In genomic region chr2:172345258-172345738, GRCm38 (mm10) we compare ENCODE assay signal across 8 mouse cellular contexts. TPM values are rescaled to one million over a fixed set of nuclear protein-coding genes. Genes with fewer than 3 reads are reported as not detected.
DNase-seq lines count a peak whose midpoint lies in the region; ATAC-seq lines count a peak whose summit lies in the region.

Fam210b (plus strand) TSS chr2:172345565.

- peak within 1 kb of the TSS; percentile 52 for H3K9ac ChIP-seq in intestine, embryonic 14.5 days (ENCODE audit: low read length)

- no peaks in the 10 kb centered on the region for H3K27me3 ChIP-seq in intestine, embryonic 14.5 days (replicated peaks; ENCODE audit: control insufficient read depth, insufficient read depth, low read length)

- H3K36me3 ChIP-seq in intestine, embryonic 14.5 days (ENCODE audit: control insufficient read depth, insufficient read depth, low read length), result no peaks in the 10 kb centered on the region

- peak within 1 kb of the TSS; percentile 97 for H3K4me2 ChIP-seq in intestine, embryonic 14.5 days (ENCODE audit: low read length)

- intact Hi-C loops in left cerebral cortex, postnatal 14 days (cut with DNase I), result no loop called here

- 1% methylated on average over 35 of the region's 35 CpGs for WGBS in intestine, embryonic 14.5 days

- peak; percentile 95 to 97 for DNase-seq in adrenal gland, adult 18-20 months (ENCODE audit: low spot score in 2 of 2)
- DNase-seq in embryo, embryonic 11 days, result peak; percentile 99
- DNase-seq in gastrocnemius, postnatal 25 days, result peak; percentile 95
- peak; percentile 95 for DNase-seq in intestine, embryonic 14.5 days (ENCODE audit: low spot score)
- DNase-seq in left cerebral cortex, postnatal 14 days (ENCODE audit: low spot score in 2 of 2), result peak; percentile 92 to 93
- peak; percentile 98 for DNase-seq in mesoderm, embryonic 11.5 days (ENCODE audit: low read depth, low spot score)
- DNase-seq in right cerebral cortex, postnatal 36 days (ENCODE audit: low spot score in 2 of 2), result peak; percentile 91 to 95
- DNase-seq in yolk sac, embryonic 10.5 days (ENCODE audit: low spot score), result peak; percentile 97

- peak within 1 kb of the TSS; percentile 58 for H3K4me3 ChIP-seq in intestine, embryonic 14.5 days (ENCODE audit: low read depth, low read length)

- 0 out of 2 replicates have a peak within 1 kb of the TSS, but pooled peaks have one; percentile 27 for H3K27ac ChIP-seq in intestine, embryonic 14.5 days (ENCODE audit: low read depth)

- H3K4me1 ChIP-seq in intestine, embryonic 14.5 days (replicated peaks; ENCODE audit: control insufficient read depth, insufficient read depth, low read length), result peaks cover 18% of the 10 kb centered on the region

- ATAC-seq in intestine, embryonic 14.5 days (replicated peaks; ENCODE audit: low FRiP score, low TSS enrichment, low read depth), result peak; percentile 96

- H3K9me3 ChIP-seq in intestine, embryonic 14.5 days (ENCODE audit: control insufficient read depth, low read length), result no peaks in the 10 kb centered on the region

RNA-seq across cellular contexts. Expression of gene Fam210b, which starts in this region (rescaled TPM):
- 10 to 100 TPM; 17.5 to 25.9 TPM for total RNA-seq in adrenal gland, adult 18-20 months (2021)
- 1 to 10 TPM; 3.2 to 3.4 TPM for total RNA-seq in gastrocnemius, postnatal 25 days (2021)
- polyA plus RNA-seq in intestine, embryonic 14.5 days (2014; fragmentation: Nextera tagmentation; extraction: Ambion mirVana), result 9.1 and 9.5 TPM in 2 replicates
- total RNA-seq in left cerebral cortex, postnatal 14 days (2021), result 10 to 100 TPM; 13.9 to 15.8 TPM

Comparison
In these comparisons a context has a peak if more than half of its experiments do, and no peak if none do; other contexts are left out.
1. Peak in every context shown above with its lines: DNase-seq, ATAC-seq, H3K4me3 ChIP-seq and H3K27ac ChIP-seq.